Mouse (Mus musculus) frontal cortex, adult 2 months (tissue): ENCODE results near the gene Olfr1411. TPM values are rescaled to one million over a fixed set of nuclear protein-coding genes. Genes with fewer than 3 reads are reported as not detected.

Experiments
- DNase-seq, 2 experiments: peaks; one replicate each; pipeline ENCODE4 v3.0.0; 2022; ENCODE audit warnings: low spot score in 1 of 2; ENCODE audit errors: extremely low spot score in 1 of 2
- polyA plus RNA-seq: library from polyadenylated mRNA; depleted of rRNA; stranded (reverse); fragments of >200 nt; gene quantifications from 2 replicates; pipeline ENCODE4 v1.2.3, GENCODE M21; 2012; rRNA removed

The Olfr1411 gene
- polyA plus RNA-seq, 1 experiment: not detected

DNA sequence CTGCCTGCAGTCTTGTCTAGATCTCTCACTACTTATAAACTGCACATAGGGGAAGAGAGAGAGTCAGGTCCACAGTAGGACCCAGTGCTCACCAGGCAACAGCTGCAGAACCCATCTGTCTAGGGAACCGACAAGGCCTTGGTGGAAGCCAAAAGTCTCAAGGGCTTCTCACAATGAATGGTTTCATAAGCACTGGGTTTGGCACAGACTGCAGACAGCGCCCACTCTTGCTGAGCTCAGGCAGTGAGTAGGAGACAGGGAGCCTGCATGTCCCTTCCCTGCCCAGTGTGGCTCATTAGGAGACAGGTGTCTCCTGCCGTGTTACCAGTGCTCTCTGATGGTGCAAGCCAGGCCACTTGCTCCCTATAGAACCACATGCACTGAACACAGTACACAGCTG, 44.0 kb downstream of the Olfr1411 start:
- peak; percentile 70 to 81 for DNase-seq

DNA sequence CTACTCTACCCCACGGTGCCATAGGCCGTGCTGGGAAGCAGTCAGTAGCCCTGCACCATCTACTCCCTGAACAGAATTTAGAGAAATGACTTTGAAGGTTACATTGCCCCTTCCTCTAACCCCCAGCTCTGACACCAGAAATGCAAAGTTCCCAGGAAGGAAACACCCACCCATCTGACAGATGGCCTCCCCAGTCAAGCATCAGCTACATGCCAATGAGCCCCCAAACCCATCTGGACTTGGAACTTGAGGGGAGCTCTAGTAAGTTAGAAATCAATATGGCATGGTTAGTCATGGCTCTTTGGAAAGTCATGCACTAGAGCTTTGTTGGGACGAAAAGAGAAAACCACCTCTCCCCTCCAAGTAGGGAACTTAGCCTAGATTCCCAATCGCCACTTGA, 44.5 kb downstream of the Olfr1411 start:
- no peak for DNase-seq

- DNase-seq: no peak
Observed at GRCm38 (mm10) chr1:92640393-92640792, 46.2 kb downstream of the Olfr1411 start.

DNA sequence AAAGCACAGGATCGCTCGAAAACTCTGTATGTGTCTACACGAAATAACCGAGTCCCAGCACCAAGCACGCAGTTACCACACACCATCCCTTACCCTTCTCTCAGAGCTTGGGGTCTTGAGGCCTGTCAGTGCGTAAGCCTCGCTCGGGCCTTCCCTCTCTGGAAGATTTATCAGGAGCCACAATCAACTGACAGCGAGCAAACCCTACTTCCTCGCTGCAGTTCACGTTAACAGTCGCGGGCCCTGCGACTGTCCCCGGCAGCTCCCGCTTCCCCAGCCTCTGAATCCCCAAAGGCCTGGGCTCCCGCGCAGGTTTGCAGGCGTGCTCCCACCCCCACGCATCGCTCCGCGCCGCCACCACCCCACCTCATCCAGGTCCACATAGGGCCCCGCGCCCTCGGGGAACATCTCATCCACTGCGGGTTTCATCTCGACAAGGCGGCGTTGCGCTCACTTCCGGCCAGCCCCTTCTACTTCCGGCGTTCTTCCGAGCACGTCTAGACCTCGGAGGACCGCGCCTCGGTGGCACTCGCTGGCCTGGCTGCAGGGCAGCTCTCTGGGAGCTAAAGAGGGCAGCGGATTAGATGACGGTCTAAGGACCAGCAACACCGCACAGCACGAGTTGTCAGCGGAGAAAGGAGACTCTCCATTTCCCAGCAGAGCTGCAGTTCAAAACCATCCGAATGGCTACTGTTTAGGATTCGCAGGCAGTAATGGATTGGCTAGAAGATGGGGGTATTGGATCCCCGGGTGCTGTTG, 47.5 kb downstream of the Olfr1411 start, which contains the start of gene Cops9:
Gene Cops9 (minus strand): TSS at position 472 of the 759 bp plus-strand sequence.
- peak; percentile 79 to 93 for DNase-seq

GRCm38 (mm10) chr1:92643691-92644090, 49.5 kb downstream of the Olfr1411 start:
- DNase-seq: no peak

DNA sequence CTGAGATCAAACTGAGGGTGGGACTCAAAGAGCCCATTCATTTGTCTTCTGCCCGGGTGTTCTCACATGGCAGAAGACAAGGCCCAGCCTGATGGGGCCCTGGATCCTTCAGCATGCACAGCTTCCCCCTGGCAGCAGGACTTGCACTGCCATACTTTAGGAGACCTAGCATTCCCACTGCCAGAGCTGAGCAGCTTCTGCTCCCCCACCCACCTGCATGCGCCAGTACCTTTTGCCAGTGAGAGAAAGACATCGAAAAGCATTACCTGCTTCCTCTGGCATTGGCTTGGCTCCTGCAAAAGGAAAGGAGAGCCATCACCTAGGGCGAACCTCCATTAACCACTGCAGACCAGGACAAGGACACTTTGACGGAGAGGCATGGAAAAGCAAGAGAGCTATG, 50.7 kb downstream of the Olfr1411 start:
- DNase-seq: no peak

DNA sequence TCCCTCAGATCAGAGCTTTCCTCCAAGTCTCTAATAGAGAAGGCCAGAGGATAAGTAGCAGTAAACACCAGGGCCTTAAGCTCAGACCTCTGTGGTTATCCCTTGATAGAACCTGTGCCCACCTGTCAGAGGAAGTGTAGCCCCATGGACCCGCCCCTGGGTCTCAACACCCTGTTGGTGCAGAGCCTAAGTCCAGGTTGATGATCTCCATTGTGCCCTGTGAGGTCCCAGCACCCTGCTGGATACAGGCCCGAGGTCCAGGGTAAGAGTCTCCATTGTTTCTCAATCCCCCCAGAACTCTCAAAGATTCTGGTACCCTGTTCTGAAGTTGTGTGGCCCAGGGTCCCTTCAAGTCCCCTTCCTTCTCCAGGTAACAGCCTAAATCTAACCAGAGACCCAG, 51.9 kb downstream of the Olfr1411 start:
- no peak for DNase-seq

DNA sequence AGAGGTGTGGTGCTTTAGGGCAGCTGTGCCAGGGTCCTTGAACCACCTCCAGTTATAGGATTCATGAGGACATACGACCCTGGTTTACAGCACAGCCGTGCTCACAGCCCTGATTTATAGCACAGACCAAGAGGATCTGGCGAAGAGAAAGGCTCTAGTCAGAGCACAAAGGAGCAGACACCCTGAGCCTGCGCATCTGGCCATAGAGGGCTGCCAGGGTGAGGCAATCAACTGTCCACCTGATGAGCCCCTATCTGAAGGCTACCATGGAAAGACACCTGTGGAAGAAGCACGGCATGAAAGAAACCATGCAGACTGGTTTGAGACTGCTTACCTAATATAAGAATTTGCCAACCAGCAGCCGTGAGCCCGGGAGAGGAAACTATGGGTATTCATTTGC, 52.4 kb downstream of the Olfr1411 start:
- no peak for DNase-seq

DNA sequence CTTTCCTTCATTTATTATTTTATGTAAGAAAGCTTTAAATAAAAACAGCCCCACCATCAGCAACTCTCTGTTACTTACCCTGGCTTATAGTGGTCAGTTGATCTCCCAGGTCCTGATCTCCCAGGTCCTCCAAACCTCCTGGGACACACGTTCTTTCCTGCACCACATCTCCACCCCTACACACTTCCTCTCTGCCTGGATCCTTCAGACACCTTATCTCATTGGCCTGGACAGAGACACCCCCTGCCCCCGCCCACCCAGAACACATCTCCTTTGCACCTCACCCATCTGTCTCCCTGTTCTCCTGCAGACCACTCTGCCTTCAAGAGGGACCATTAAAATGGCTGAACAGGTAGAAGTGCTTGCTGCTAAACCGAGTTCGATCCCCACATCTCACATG, 52.8 kb downstream of the Olfr1411 start:
- no peak for DNase-seq

Other genes with a start within 250 kb of the Olfr1411 start
- 167 and 182 TPM in 2 replicates for gene Ndufa10, start 120.6 kb upstream of the Olfr1411 start, polyA plus RNA-seq
- not detected in 2 replicates for gene Olfr1416, start 109.3 kb upstream of the Olfr1411 start, polyA plus RNA-seq
- gene Olfr1415, start 98.3 kb upstream of the Olfr1411 start, polyA plus RNA-seq: not detected in 2 replicates
- gene Olfr1414, start 75.8 kb upstream of the Olfr1411 start, polyA plus RNA-seq: not detected in 2 replicates
- gene Olfr1413, start 23.1 kb upstream of the Olfr1411 start, polyA plus RNA-seq: not detected in 2 replicates
- not detected in 2 replicates for gene Olfr1412, start 8.6 kb upstream of the Olfr1411 start, polyA plus RNA-seq
- not detected in 2 replicates for gene Olfr1410, start 11.4 kb downstream of the Olfr1411 start, polyA plus RNA-seq
- gene Olfr12, start 23.4 kb downstream of the Olfr1411 start, polyA plus RNA-seq: 0.06 and 0.10 TPM in 2 replicates
- gene Cops9, start 47.6 kb downstream of the Olfr1411 start, polyA plus RNA-seq: 329 and 454 TPM in 2 replicates
- 0.23 and 0.28 TPM in 2 replicates for gene Otos, start 54.4 kb downstream of the Olfr1411 start, polyA plus RNA-seq
- gene Gpc1, start 237.2 kb downstream of the Olfr1411 start, polyA plus RNA-seq: 60.9 and 64.8 TPM in 2 replicates